Mouse (Mus musculus) limb, embryonic 14.5 days (tissue): ENCODE results near the gene Osbpl11. TPM values are rescaled to one million over a fixed set of nuclear protein-coding genes. Genes with fewer than 3 reads are reported as not detected.
"Not testable (repeated sequence)": the region's sequence is repeated elsewhere in the genome, so short reads cannot be mapped to it uniquely, and the experiment has no call there.

ENCODE experiments used
- ATAC-seq: fragments of 200-750 bp; cut with Nextera tagmentation; 2 replicates; pipeline ENCODE4 v1.8.0; 2017; ENCODE audit warnings: low read depth, moderate number of reproducible peaks, moderate TSS enrichment; ENCODE audit not compliant: low FRiP score
- DNase-seq: peaks from one replicate; pipeline ENCODE4 v3.0.0-alpha.2; 2015; ENCODE audit warnings: low spot score
- H3K27ac ChIP-seq: fragments of 300-500 bp; sonication (generic); replicated peaks from 2 replicates; pipeline ENCODE4 v1.5.1; 2014; ENCODE audit warnings: low read depth, mild to moderate bottlenecking, low read length, moderate library complexity, mixed read lengths
- H3K27me3 ChIP-seq: fragments of 300-500 bp; sonication (generic); 2 replicates; pipeline ENCODE4 v1.6.1; 2014; ENCODE audit warnings: low read length, mixed read lengths; ENCODE audit not compliant: control insufficient read depth, insufficient read depth
- H3K36me3 ChIP-seq: fragments of 300-500 bp; sonication (generic); 2 replicates; pipeline ENCODE4 v1.6.1; 2014; ENCODE audit warnings: mild to moderate bottlenecking, low read length, moderate library complexity, mixed read lengths; ENCODE audit not compliant: control insufficient read depth, insufficient read depth
- H3K4me1 ChIP-seq: fragments of 300-500 bp; sonication (generic); 2 replicates; pipeline ENCODE4 v1.6.1; 2014; ENCODE audit warnings: antibody characterized with exemption, low read length, mixed read lengths; ENCODE audit not compliant: control insufficient read depth, insufficient read depth
- H3K4me2 ChIP-seq: fragments of 300-500 bp; sonication (generic); replicated peaks from 2 replicates; pipeline ENCODE4 v1.6.1; 2014; ENCODE audit warnings: low read depth, mild to moderate bottlenecking, low read length, moderate library complexity; ENCODE audit not compliant: severe bottlenecking
- H3K4me3 ChIP-seq: fragments of 300-500 bp; sonication (generic); replicated peaks from 2 replicates; pipeline ENCODE4 v1.5.1; 2014; ENCODE audit warnings: low read length
- H3K9ac ChIP-seq: fragments of 300-500 bp; sonication (generic); 2 replicates; pipeline ENCODE4 v1.6.1; 2014; ENCODE audit warnings: mild to moderate bottlenecking, low read depth, low read length, moderate library complexity; ENCODE audit not compliant: severe bottlenecking
- H3K9me3 ChIP-seq: fragments of 300-500 bp; sonication (generic); 2 replicates; pipeline ENCODE4 v1.6.1; 2016; ENCODE audit warnings: low read length; ENCODE audit not compliant: control insufficient read depth
- POLR2A ChIP-seq: fragments of 200-500 bp; IDR thresholded peaks from 2 replicates; pipeline ENCODE4 v1.8.0; 2012; ENCODE audit warnings: inconsistent platforms, mild to moderate bottlenecking, moderate library complexity, borderline replicate concordance; ENCODE audit not compliant: insufficient read depth, insufficient read length; ENCODE audit errors: extremely low read depth
- WGBS: fragments of 180-500 bp; shearing (Covaris S2); extraction: QIAGEN DNeasy Blood & Tissue Kit; methylation state at CpG from one replicate; pipeline ENCODE4 v1.1.7; 2014; 5-methylcytosine and 5-hydroxymethylcytosine counted together
- polyA plus RNA-seq, 2 experiments: library from polyadenylated mRNA; depleted of rRNA in 1 of 2; stranded (reverse) in 1 of 2; unstranded in 1 of 2; fragments of >200 nt; fragmentation: Nextera tagmentation in 1 of 2; extraction: Ambion mirVana in 1 of 2; gene quantifications; 2 replicates each; pipeline versions ENCODE4 v1.2.1 to v1.2.3; 2012 to 2014

Osbpl11 gene
- polyA plus RNA-seq, 2 experiments = 14.6 to 20.6 TPM

DNA sequence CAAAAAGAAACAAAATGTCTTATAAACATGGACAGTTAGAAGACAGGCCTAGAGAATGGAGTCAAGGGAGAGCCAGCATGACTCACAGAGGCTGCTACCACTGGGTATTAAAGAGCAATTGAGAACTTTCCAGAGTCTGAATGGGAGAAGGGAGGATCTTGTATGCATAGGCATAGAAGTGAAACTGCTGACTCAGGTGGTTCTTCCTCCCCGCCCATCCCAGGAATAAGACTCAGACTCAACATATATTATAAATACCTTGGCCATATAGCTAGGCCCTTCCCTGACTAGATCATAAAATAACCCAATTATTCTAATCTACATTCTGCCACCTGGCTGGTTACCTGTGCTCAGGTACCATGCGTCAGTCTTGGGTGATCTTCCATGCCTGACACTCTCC is 25.5 kb upstream of the Osbpl11 start:
- Histone ChIP-seq H3K4me1 (no peaks in the 10 kb centered on the region), H3K36me3 (no peaks in the 10 kb centered on the region), H3K4me2 (no peak overlapping the region), H3K27ac (no peak overlapping the region), H3K4me3 (no peak overlapping the region), H3K9ac (no peak overlapping the region), H3K9me3 (no peaks in the 10 kb centered on the region), H3K27me3 (no peaks in the 10 kb centered on the region)
- TF ChIP-seq POLR2A = no peak
- WGBS = 83% methylated on average over 2 of the region's 2 CpGs
- DNase-seq (no peak), ATAC-seq (no peak)

DNA sequence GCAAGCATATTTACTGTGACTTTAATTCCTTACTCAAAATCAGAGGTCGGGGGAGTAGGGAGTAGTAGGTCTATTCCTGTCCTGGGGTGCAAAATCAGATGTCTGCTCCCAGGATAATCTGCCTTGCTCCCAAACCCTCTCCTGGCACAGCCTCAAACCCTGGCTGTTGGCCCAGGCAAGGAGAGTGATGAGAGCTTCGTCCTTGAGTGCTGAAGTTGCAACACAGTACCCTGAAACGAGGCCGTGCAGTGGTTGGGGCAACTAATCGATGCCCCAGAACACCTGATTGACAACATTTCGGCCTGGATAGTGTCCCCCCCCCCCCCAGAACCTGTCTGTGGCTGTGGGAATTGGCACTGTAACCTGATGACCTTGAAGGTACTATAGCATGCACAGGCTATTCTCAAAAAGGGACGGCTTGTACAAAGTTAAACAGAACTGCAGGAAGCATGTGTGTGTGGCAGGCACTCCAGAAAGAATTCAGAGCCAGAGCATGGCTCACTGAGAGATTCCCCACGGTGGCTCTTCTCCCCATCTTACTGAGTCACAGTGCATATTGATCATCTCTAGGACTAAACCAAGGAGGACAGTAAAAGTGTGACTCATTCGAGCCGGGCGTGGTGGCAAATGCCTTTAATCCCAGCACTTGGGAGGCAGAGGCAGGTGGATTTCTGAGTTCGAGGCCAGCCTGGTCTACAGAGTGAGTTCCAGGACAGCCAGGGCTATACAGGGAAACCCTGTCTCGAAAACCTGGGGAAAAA is 21.4 kb upstream of the Osbpl11 start:
- DNase-seq (no peak), ATAC-seq (no peak)
- Histone ChIP-seq H3K27me3 (no peaks in the 10 kb centered on the region), H3K4me2 (no peak overlapping the region), H3K4me1 (no peaks in the 10 kb centered on the region), H3K4me3 (no peak overlapping the region), H3K9me3 (no peaks in the 10 kb centered on the region), H3K27ac (no peak overlapping the region), H3K9ac (no peak overlapping the region), H3K36me3 (no peaks in the 10 kb centered on the region)
- no peak for TF ChIP-seq POLR2A
- 76% methylated on average over 13 of the region's 13 CpGs for WGBS

DNA sequence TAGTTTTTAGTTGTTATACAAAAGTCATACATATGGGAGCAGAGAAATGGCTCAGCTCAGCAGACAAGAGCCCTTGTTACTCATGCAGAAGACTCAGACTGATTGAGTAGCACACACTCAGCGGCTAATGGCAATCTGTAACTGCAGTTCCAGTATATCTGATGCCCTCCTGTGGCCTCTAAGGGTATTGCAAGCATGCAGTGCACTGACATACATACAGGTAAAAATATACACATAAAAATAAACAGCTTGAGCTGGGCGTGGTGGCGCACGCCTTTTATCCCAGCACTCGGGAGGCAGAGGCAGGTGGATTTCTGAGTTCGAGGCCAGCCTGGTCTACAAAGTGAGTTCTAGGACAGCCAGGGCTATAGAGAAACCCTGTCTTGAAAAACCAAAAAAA is 18.6 kb upstream of the Osbpl11 start:
- H3K27ac ChIP-seq, H3K9me3 ChIP-seq, ATAC-seq, H3K36me3 ChIP-seq, H3K9ac ChIP-seq, DNase-seq, H3K4me2 ChIP-seq, H3K4me1 ChIP-seq, H3K27me3 ChIP-seq, H3K4me3 ChIP-seq: not testable (repeated sequence)
- WGBS = 60% methylated on average over 6 of the region's 6 CpGs

DNA sequence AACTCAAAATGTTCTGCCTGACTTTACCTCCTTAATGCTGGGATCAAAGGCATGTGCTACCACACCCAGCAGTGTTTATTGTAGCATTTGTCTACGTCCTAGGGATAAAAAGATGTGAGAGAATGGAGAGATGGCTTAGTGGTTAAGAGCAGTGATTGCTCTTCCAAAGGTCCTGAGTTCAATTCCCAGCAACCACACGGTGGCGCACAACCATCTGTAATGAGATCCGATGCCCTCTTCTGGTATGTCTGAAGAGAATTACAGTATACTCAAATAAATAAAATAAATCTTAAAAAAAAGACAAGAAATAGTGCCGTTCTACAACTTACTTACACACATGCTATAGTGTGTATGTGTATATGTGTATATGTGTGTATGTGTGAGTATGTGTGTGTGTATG is 17.3 kb upstream of the Osbpl11 start:
- Histone ChIP-seq H3K27me3 (no peaks in the 10 kb centered on the region), H3K36me3 (no peaks in the 10 kb centered on the region), H3K4me1 (no peaks in the 10 kb centered on the region), H3K9me3 (no peaks in the 10 kb centered on the region), H3K27ac (no peak overlapping the region), H3K9ac (no peak overlapping the region), H3K4me2 (no peak overlapping the region), H3K4me3 (no peak overlapping the region)
- DNase-seq = no peak
- WGBS = 43% methylated on average over 5 of the region's 5 CpGs
- no peak for ATAC-seq
- TF ChIP-seq POLR2A = no peak

DNA sequence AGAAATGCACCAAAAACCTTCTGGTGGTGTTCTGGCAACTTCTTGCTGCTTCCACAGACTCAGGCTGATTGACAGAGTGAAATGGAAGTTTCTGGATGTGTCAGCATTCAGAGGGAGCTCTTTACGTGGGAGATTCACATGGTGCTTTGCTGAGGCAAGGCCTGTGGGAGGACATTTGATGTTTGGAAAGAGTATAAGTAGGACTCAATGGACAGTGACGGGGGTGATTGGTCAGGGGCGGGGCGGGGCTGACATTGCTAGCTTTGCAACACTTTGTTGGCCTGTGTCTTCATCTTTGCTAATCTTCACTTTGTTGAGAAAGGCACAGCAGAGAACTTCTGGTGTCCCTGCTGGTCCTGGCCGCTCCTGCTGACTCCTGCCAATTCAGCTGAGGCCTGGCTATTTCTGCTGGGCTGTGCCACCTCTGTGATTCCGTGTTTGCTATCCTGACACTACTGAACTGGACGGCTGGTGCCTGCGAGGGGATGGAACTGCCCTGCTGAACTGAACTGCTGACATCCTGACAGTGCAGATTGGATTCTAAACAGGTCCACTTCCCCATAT is 15.3 kb upstream of the Osbpl11 start:
- no peak for ATAC-seq
- Histone ChIP-seq H3K27me3 (no peaks in the 10 kb centered on the region), H3K4me3 (no peak overlapping the region), H3K9ac (no peak overlapping the region), H3K4me2 (no peak overlapping the region), H3K4me1 (no peaks in the 10 kb centered on the region), H3K36me3 (no peaks in the 10 kb centered on the region), H3K27ac (no peak overlapping the region), H3K9me3 (no peaks in the 10 kb centered on the region)
- TF ChIP-seq POLR2A = no peak
- 81% methylated on average over 8 of the region's 8 CpGs for WGBS
- DNase-seq = no peak
